Mouse (Mus musculus) liver, adult 10 weeks (tissue): ENCODE data around the gene Ncoa1. TPM values are rescaled to one million over a fixed set of nuclear protein-coding genes. Genes with fewer than 3 reads are reported as not detected.

Experiments
- polyA plus RNA-seq: library from polyadenylated mRNA; stranded (reverse); fragments of 350-450 nt; fragmentation: Illumina TruSeq; extraction: RNeasy Lipid Tissue Mini Kit (QIAGEN cat#74804); gene quantifications from one replicate; pipeline ENCODE4 v1.2.3, GENCODE M21; 2014; ENCODE audit warnings: low read depth, low replicate concordance

Ncoa1 gene
- 7.0 TPM for polyA plus RNA-seq

DNA sequence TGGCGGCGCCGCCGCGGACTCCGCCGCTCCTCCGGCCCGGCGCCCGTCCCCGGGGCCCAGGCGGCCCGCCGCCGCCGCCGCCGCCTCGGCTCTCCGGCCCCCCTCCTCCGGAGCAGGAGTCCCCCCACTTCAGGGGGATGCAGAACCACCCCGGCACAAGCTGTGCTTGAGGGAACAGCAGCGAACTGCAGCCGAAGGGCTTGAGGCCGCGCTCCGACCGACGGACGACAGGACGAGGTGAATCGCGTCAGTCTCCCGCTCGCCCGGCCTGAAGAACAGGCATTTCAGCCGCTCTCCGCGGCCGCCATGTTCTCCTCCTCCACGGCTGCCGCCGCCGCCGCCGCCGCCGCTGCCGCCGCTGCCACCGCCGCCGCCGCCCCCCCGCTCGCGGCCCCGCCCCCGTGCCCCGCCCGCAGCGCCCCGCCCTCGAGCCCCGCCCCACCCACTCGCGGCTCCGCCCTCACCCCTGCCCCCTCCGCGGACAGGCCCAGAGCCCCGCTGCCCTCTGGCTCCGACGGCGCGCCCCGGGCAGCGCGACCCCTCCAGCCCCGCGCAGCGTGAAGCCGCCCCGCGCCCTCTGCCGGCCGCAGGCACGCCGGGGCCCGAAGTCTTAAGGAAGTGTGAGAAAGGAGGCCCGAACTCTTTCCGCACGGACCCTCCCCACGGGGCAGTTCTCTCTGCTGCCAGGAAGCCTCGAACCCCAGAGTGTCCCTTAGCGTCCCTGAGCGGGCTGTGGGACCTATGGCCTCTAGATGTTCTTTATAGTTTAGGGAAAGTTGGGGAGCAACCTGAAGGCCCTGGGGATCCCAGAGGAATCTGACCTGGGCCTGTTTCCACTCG is at the start of gene Ncoa1:
Ncoa1 (minus strand) TSS at position 351 of the 840 bp plus-strand sequence.

DNA sequence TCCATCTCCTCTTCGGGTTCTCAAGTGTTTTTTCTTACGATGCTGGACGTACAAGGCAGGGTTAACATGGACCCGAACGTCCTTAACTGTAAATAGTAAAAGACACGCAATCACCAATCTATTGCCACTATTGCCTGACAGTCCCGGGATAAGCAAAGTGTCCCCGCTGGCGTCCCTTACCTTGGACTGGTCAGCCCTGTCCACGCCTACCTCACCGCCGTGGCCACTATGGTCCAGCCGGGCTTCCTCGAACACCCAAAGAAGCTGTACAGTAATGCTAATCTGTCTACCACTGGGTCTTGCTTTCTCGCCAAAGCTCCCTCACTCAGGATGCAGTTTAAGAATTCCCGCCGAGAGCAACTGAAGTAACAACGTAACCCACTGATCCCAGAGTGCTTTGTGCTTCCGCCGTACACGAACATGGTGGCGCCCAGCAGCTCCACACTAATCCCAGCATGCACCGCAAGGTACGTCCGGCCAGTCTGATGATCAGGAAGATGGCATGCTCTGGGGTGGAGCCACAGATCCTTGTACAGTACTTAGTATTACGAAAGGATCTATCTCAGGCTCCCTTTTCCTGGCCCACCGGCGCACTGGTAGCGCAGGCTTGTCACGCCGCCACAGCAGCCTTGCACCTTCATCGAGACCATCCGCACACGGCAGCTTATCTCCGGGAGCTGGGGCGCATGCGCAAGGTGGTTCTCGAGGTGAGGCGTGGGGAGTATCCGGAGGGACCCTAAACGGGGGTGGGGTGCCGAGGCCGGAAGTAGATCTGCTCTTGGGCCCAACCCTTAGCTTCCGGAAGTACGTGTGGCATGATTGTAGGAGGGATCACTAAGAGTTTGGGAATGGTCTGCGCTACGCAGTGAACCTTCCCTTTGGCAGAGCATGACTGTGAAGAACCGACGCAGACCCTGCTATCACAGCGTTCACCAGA is 243.1 kb downstream of the Ncoa1 start, which contains the start of the genes Ptrhd1 and Cenpo:
Ptrhd1 (plus strand) TSS at position 456 of the 937 bp plus-strand sequence.
Cenpo (minus strand) TSS at position 723 of the 937 bp plus-strand sequence.

Other genes starting within 250 kb of the Ncoa1 start
- gene Ptrhd1, start 243.2 kb downstream of the Ncoa1 start, polyA plus RNA-seq: 1.5 TPM
- 2.5 TPM for gene Cenpo, start 242.9 kb downstream of the Ncoa1 start, polyA plus RNA-seq
- 37.5 TPM for gene Itsn2, start 115.5 kb upstream of the Ncoa1 start, polyA plus RNA-seq
- gene Gm3625, start 115.7 kb upstream of the Ncoa1 start, polyA plus RNA-seq: not detected